ENCODE assay signal across 21 mouse cellular contexts in genomic region chr16:90035595-90036110, GRCm38 (mm10).
DNase-seq lines count a peak whose midpoint lies in the region; ATAC-seq and TF ChIP-seq lines count a peak whose summit lies in the region.
"Had no signal": no experiment of that assay in that cellular context is flagged by ENCODE, and none has a peak within 500 bp of the region (broad histone marks: within the 10 kb centered on the region; RNA-seq: fewer than 3 reads in every experiment).

No protein-coding gene starts in this region.

- peaks cover 30% of the 10 kb centered on the region for H3K4me1 ChIP-seq in neural tube, embryonic 13.5 days (replicated peaks)

- no peaks in the 10 kb centered on the region for H3K9me3 ChIP-seq in neural tube, embryonic 13.5 days
- H3K9me3 ChIP-seq: forebrain, embryonic 10.5 days; forebrain, embryonic 13.5 days; hindbrain, embryonic 10.5 days; hindbrain, embryonic 15.5 days had no signal

- 0 out of 2 replicates have a peak, but pooled peaks have one; percentile 8 for ATAC-seq in common myeloid progenitor, adult 5-6 weeks (replicated peaks; ENCODE audit: low read depth, poor library complexity, severe bottlenecking)
- peak; percentile 55 for ATAC-seq in neural tube, embryonic 13.5 days (ENCODE audit: low read depth)
- no peak for ATAC-seq in inflammation-experienced regulatory T-cells, adult 6 months
- ATAC-seq in megakaryocyte, adult 5-6 weeks (ENCODE audit: poor library complexity, severe bottlenecking) = no peak
- ATAC-seq: CD4-positive, CD25-positive, alpha-beta regulatory T cell, adult 4 months; forebrain, embryonic 13.5 days; forebrain, embryonic 16.5 days had no signal

- no peak overlapping the region for H3K4me3 ChIP-seq in neural tube, embryonic 13.5 days
- H3K4me3 ChIP-seq: forebrain, embryonic 10.5 days; forebrain, embryonic 13.5 days; hindbrain, embryonic 10.5 days; hindbrain, embryonic 15.5 days had no signal

- H3K27me3 ChIP-seq in neural tube, embryonic 13.5 days = no peaks in the 10 kb centered on the region
- H3K27me3 ChIP-seq: forebrain, embryonic 13.5 days; hindbrain, embryonic 15.5 days had no signal

- no peak overlapping the region for H3K9ac ChIP-seq in neural tube, embryonic 13.5 days
- H3K9ac ChIP-seq: forebrain, embryonic 13.5 days; hindbrain, embryonic 15.5 days had no signal

- TF ChIP-seq POLR2A in brain, embryonic 14.5 days (IDR thresholded peaks at IDR 0.05; ENCODE audit: borderline replicate concordance, extremely low read depth, insufficient read depth, insufficient read length, poor library complexity, severe bottlenecking) = no peak

- H3K27ac ChIP-seq in neural tube, embryonic 13.5 days (replicated peaks) = 0 out of 2 replicates have a peak overlapping the region, but pooled peaks have one; percentile 33
- H3K27ac ChIP-seq: forebrain, embryonic 10.5 days; forebrain, embryonic 13.5 days; hindbrain, embryonic 10.5 days; hindbrain, embryonic 15.5 days had no signal

- no peak overlapping the region for H3K4me2 ChIP-seq in neural tube, embryonic 13.5 days
- H3K4me2 ChIP-seq: forebrain, embryonic 13.5 days; heart, embryonic 11.5 days; hindbrain, embryonic 15.5 days had no signal

- 52% methylated on average over 10 of the region's 10 CpGs for WGBS in neural tube, embryonic 13.5 days

- no peaks in the 10 kb centered on the region for H3K36me3 ChIP-seq in neural tube, embryonic 13.5 days
- H3K36me3 ChIP-seq: forebrain, embryonic 10.5 days; hindbrain, embryonic 15.5 days had no signal

- TF ChIP-seq CTCF in brain, embryonic 14.5 days (IDR thresholded peaks at IDR 0.05; ENCODE audit: borderline replicate concordance, extremely low read depth, insufficient read depth, insufficient read length) = no peak

- peak; percentile 30 for DNase-seq in brain, embryonic 14.5 days (ENCODE audit: low read depth)
- no peak for DNase-seq in kidney, postnatal 36 days
- DNase-seq: adrenal gland, adult 2 months; adrenal gland, postnatal 14 days; cerebellum, adult 11-12 months; cerebellum, adult 8-10 months; cerebellum, postnatal 10 days; cerebellum, postnatal 36 days; gastrocnemius, postnatal 14 days; heart, adult 11 months had no signal

Comparison
In these comparisons a context has a peak if more than half of its experiments do, and no peak if none do; other contexts are left out.
1. ATAC-seq: peak in common myeloid progenitor, adult 5-6 weeks (single experiment) and neural tube, embryonic 13.5 days (single experiment); none in inflammation-experienced regulatory T-cells, adult 6 months (single experiment) and megakaryocyte, adult 5-6 weeks (single experiment).